Mouse (Mus musculus) bone marrow, adult 2 months (tissue): ENCODE measurements around the gene Igfbp5. TPM values are rescaled to one million over a fixed set of nuclear protein-coding genes. Genes with fewer than 3 reads are reported as not detected.
A peak's percentile ranks its signal among the peaks of the same experiment; 100 is the strongest.

Source experiments
- H3K27ac ChIP-seq: fragments of 200-500 bp; 2 replicates; pipeline ENCODE4 v1.5.1; 2012; ENCODE audit warnings: low read depth, mild to moderate bottlenecking, control low read depth, inconsistent platforms, low read length; ENCODE audit not compliant: control insufficient read depth, poor library complexity, insufficient read depth
- H3K4me1 ChIP-seq: fragments of 200-500 bp; 2 replicates; pipeline ENCODE4 v1.6.1; 2011; ENCODE audit warnings: low read length; ENCODE audit not compliant: control insufficient read depth, insufficient read depth
- H3K4me3 ChIP-seq: fragments of 200-500 bp; replicated peaks from 2 replicates; pipeline ENCODE3; 2011; ENCODE audit warnings: mild to moderate bottlenecking, low read depth, low read length, control low read depth; ENCODE audit not compliant: control insufficient read depth
- CTCF ChIP-seq: fragments of 200-500 bp; IDR thresholded peaks from 2 replicates; pipeline ENCODE4 v1.5.1; 2011; ENCODE audit warnings: low read length, control low read depth; ENCODE audit not compliant: control insufficient read depth, insufficient read depth
- POLR2A ChIP-seq: fragments of 200-500 bp; IDR thresholded peaks from 2 replicates; pipeline ENCODE4 v1.6.1; 2011; ENCODE audit warnings: low read depth, mild to moderate bottlenecking, control low read depth, low read length, borderline replicate concordance; ENCODE audit not compliant: control insufficient read depth
- WGBS: fragments of 180-500 bp; shearing (Covaris S2); methylation state at CpG from one replicate; pipeline ENCODE4 v1.1.7; 2018; 5-methylcytosine and 5-hydroxymethylcytosine counted together
- polyA plus RNA-seq: library from polyadenylated mRNA; stranded (reverse); fragments of >200 nt; gene quantifications from 2 replicates; pipeline ENCODE4 v1.2.4, GENCODE M21; 2011; ENCODE audit warnings: low replicate concordance; ENCODE audit not compliant: missing spikeins, insufficient read depth, insufficient read length

Igfbp5 gene
- polyA plus RNA-seq, 1 experiment: 53.8 TPM

DNA sequence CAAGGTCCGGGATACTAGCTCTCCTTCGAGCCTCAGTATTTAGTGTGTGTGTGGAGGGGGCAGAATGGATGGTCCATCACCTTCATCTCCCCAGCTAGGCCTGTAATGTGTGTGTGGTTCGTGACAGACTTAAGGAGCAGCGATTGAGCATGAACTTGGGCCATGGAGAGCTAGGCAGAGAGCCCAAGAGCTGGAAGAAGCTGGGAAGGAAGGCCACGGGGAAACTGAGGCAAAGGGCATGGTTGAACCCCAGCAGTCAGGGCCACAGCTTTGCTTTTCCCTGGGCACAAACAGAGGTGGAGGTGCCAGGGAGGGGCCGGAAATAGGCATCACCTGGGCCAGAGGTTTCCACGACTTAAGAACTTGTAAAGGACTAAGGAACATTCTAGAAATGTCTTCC, 17.5 kb downstream of the Igfbp5 start:
- H3K4me1 ChIP-seq: no peaks in the 10 kb centered on the region
- 76% methylated on average over 7 of the region's 7 CpGs for WGBS
- no peak overlapping the region for H3K4me3 ChIP-seq
- H3K27ac ChIP-seq: no peak overlapping the region
- TF ChIP-seq POLR2A (no peak), CTCF (no peak)

DNA sequence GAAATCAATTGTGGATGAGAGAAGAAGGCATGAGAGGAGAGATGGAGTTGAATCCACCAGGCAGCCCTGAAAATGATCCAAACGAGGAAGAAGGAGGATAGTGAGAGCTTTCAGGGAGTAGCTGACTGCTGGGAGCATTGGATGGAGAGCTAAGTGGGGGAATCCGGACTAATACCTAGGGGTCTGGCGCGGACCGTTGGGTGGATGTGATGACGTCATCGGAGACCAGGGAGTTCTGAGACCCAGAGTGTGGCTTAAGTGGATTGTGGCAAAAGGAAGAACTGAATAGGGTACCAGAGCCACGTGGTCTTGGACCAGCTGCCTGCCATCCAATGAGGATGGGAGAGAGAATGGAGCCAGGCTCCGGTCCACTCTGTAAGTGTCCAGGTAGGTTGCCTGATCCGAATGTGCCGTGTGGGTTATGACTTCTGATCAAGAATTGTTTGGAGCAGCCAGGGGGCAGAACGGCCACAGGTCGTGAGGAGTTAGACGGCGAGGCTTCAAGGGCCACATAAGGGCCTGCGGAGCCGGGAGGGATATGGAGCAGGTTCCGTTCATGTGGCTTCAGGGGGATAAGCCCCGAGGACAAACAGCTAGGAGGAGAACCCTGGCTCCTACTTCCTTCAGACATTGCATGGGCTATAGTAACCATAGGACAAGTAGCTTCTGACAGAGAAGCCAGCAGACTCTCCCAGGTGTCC, 18.3 kb downstream of the Igfbp5 start:
- Histone ChIP-seq H3K27ac (no peak overlapping the region), H3K4me3 (no peak overlapping the region), H3K4me1 (no peaks in the 10 kb centered on the region)
- no peak for TF ChIP-seq POLR2A
- TF ChIP-seq CTCF: no peak
- 80% methylated on average over 19 of the region's 19 CpGs for WGBS

DNA sequence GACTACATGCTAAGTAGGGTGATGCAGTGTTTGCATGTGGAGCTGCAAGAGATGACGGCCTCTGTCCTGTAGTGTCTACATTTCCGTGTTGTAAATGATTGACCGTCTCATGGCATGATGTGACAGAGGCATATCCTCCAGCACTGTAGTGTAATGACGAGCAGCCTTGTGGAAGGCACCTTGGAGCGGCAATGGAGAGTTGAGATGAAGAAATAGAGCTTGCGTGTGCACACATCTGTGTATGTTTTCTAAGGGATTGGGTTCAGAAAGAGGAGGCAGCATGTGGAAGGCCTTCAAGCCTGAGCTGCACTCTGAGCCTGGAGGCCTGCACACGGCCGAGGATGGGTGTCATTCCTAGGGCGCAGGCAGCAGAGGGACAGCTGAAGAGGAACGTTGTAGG, 19.0 kb downstream of the Igfbp5 start:
- Histone ChIP-seq H3K4me3 (no peak overlapping the region), H3K4me1 (no peaks in the 10 kb centered on the region), H3K27ac (no peak overlapping the region)
- TF ChIP-seq CTCF: no peak
- 85% methylated on average over 10 of the region's 10 CpGs for WGBS

DNA sequence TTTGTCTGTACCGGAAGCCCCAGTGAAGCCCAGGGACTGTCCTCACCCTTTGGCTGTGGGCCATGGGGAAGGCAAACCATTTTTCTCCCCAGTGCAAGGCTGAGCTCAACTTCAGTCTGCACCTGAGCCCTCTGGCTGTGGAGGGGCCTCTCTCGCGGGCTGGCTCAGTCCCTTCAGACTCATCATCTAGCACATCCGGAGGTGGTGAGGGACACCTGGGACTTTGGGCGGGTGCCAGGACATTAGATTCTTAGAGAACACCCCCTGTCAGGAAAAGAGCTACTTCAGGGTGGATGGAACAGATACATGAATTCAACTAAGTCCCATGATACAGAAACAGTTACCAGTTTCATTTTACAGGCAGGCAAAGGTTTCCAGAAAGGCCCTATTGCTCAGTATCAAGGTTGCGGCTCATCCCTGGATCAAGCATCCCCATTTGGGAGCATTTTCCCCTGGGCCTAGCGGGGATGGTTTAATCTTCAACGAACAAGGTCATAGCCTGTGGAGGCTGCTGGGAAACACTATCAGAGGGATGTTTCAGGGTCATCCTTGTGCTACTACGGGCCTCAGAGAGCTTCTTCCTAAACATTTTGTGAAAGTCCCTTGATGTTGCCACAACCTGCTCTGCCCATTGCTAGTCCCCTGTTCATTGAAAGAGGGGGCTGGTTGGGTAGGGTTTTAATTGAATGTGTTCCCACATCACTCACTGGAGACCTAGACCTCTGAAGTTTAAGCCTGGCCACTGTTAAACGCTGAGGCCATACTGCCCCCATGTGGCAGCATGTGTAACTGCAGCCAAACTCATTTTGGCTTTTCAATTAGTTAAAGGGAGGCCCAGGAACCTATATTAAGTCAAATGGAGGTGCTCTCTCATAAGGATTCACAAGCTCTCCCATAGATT, 20.1 kb downstream of the Igfbp5 start:
- WGBS: 66% methylated on average over 10 of the region's 10 CpGs
- no peak overlapping the region for H3K27ac ChIP-seq
- H3K4me1 ChIP-seq: no peaks in the 10 kb centered on the region
- H3K4me3 ChIP-seq: no peak overlapping the region
- TF ChIP-seq CTCF: peak; percentile 74
- no peak for TF ChIP-seq POLR2A

DNA sequence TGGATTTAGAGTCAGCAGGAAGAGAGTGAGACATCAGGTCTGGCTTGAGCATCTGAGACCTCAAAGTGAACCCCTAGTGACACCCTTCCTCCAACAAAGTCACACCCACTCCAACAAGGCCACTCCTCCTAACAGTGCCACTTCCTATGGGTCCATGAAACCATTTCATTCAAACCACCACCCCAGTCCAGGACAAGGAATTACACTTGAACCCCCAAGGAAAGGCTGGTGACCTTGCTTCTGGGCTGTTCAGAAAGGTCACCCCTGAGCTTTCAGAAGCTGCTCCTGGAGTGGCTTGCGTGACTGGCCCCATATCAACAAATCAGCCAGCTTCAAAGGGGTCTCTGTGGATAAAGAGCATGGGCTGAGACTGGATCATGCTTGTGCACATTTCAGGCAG, 20.9 kb downstream of the Igfbp5 start:
- TF ChIP-seq POLR2A: no peak
- TF ChIP-seq CTCF: no peak
- Histone ChIP-seq H3K4me1 (no peaks in the 10 kb centered on the region), H3K27ac (no peak overlapping the region), H3K4me3 (no peak overlapping the region)
- 84% methylated on average over 1 of the region's 1 CpGs for WGBS

DNA sequence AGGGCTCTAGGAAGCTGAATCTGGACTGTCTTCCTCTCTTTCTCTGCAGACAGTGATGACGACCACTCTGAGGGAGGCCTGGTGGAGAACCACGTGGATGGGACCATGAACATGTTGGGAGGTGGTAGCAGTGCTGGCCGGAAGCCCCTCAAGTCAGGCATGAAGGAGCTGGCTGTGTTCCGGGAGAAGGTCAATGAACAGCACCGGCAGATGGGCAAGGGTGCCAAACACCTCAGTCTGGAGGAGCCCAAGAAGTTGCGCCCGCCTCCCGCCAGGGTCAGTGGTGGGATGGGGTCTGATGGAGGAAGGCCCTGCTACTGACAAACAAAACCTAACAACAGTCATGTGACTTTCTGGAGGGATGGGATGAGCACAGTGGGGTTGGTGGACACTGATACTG, 25.6 kb downstream of the Igfbp5 start:
- Histone ChIP-seq H3K4me1 (no peaks in the 10 kb centered on the region), H3K4me3 (no peak overlapping the region), H3K27ac (no peak overlapping the region)
- WGBS: 78% methylated on average over 8 of the region's 8 CpGs
- no peak for TF ChIP-seq POLR2A
- TF ChIP-seq CTCF: no peak

DNA sequence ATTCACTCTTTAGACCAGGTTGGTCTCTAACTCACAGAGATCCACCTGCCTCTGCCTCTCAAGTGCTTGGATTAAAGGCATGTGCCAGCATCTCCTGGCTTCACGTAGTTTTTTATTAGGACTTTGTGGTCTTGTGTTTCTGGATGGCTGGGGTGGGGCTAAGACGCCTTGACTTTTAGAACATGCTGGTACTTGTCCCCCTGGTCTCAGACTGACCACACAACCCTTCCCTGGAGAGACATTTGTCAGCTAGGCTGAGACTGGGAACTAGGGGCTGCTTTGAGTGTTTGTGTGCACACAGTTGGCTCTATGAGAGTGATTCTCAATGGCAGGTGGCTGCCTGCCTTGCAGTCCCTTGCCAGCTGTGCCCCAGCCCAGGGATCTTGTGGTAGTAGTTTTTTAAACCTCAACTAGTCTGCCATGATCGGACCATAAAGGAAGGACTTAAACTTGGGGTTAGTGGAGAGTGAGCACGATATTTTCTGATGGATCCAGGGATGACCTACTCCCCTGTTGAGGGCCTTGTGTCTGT, 26.8 kb downstream of the Igfbp5 start:
- Histone ChIP-seq H3K4me1 (no peaks in the 10 kb centered on the region), H3K27ac (no peak overlapping the region), H3K4me3 (no peak overlapping the region)
- WGBS: 80% methylated on average over 4 of the region's 4 CpGs
- TF ChIP-seq POLR2A: no peak
- no peak for TF ChIP-seq CTCF

DNA sequence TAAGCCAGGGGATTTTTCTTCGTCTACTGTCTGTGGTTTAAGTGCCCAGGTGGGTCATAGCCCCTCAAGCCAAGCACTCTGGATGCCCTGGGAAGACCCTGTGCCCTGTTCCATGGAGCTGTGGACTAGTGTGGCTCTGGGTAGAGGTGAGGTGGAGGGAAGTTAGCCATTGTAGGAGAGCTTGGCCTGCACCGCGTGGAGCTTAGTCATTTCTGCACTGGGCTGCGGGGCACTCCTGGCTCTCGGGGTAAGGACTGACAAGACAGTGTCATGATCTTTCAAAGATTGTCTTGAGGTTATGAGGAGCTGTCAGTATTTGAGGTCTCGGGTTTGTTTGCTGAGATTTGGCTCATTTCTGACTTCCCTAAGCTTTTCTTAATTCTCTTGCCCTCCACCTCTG, 30.0 kb downstream of the Igfbp5 start:
- no peak overlapping the region for H3K4me3 ChIP-seq
- H3K4me1 ChIP-seq: no peaks in the 10 kb centered on the region
- TF ChIP-seq CTCF (no peak), POLR2A (no peak)
- 82% methylated on average over 6 of the region's 6 CpGs for WGBS
- H3K27ac ChIP-seq: no peak overlapping the region
